Mouse (Mus musculus): ENCODE measurements at regions not wholly inside any gene's neighbourhood (a gene's known extent, or its start where the extent isn't known, plus 50 kb on each side); places are given as distances from the start of the nearest gene placed in this dataset.
A peak's percentile ranks its signal among the peaks of the same experiment; 100 is the strongest.

DNA sequence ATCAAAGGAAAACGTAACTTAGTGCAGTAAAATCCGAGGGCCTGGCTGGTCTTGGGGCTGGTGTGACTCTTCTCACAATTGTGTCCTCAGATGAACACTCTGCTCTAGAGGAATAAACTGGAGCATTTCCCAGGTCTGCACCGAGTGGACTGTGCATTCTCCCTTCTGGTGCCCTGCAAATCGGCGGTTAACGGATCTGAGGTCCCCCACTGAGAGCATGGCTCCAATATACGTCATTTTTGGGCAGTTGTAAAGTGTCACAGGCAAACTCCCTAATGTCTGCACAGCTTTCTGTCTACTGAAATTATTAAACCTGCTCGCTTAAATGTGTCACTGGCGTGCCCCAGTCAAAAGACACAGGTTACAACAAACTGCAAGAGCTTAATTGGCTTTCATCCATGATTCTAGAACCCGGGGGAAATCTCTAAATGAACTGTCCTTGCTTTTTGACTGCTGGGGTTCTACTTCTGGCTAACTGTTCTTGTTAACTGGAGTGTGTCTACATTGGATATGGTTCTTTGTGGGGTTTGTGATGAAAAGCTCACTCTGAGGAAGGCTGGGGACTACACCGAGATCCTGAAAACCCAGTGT lies 93.7 kb upstream of the Gm47985 start:
- no peak for DNase-seq

DNA sequence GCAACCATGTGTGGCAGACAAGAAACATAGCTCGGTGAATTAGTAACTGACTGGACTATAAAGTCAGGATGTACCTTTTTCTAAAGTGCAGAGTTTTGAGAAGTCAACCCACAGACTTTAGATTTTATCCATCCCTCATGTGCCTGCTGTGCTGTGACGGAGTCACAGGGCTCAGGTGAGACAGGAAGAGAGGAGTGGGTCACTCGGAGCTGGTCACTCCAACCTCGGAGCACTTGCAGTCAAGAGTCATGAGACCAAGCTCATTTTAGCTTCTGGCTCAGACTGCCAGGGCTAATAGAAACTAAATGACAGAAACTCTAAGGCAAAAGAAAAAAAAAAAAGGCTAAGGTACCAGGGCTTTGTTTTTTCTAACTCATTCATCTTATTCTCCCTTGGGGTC lies 90.3 kb upstream of the Gm47985 start:
- DNase-seq, result no peak

- DNase-seq, result no peak
Measured at GRCm38 (mm10) chr1:151095344-151096050, 86.8 kb upstream of the Gm47985 start.

- no peak for DNase-seq
Measured at GRCm38 (mm10) chr1:151096079-151096478, 86.3 kb upstream of the Gm47985 start.

- DNase-seq, result no peak
Measured at GRCm38 (mm10) chr1:151097506-151097905, 84.8 kb upstream of the Gm47985 start.

DNA sequence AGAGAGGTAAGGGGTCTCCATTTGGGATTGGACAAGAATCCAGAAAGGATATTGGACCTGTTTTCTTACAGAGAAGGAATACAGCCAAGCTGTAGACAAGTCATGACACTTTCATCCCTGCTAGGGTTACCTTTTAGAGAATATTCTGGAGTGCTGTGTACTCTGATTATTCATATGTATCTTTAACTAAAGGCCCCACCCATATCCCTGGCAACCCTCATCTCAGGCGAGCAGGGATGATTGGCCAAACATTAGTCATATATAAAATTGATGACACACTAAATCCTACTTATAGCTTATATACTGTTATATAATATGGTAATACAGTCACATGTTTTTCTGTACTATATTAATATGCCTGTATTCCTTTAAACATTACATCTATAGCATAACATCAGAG lies 83.6 kb upstream of the Gm47985 start:
- no peak for DNase-seq

- DNase-seq, result no peak
Measured at GRCm38 (mm10) chr1:151100565-151101483, 81.5 kb upstream of the Gm47985 start.

DNA sequence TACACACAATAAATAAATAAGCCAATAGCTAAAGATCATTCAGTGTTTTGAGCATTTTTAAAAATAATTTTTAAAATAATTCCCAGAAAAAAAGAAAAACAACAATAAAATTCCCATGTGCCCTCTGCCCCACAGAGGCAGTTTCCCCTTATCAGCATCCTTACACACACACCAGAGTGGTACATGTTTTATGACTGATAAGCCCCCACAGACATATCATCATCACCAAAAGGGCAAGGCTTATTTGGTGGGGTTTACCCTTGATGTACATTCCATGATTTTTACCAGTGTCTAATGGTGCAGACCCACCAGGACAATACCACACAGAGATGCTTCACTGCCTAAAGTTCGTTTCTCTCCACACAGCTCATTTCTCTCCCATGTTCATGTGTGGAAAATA lies 80.8 kb upstream of the Gm47985 start:
- DNase-seq, result no peak

GRCm38 (mm10) chr1:151102061-151102460 lies 80.3 kb upstream of the Gm47985 start:
- no peak for DNase-seq

- peak in 1 of 2 experiments; percentile 34 for DNase-seq
Measured at GRCm38 (mm10) chr1:151102646-151103391, 79.5 kb upstream of the Gm47985 start.

DNA sequence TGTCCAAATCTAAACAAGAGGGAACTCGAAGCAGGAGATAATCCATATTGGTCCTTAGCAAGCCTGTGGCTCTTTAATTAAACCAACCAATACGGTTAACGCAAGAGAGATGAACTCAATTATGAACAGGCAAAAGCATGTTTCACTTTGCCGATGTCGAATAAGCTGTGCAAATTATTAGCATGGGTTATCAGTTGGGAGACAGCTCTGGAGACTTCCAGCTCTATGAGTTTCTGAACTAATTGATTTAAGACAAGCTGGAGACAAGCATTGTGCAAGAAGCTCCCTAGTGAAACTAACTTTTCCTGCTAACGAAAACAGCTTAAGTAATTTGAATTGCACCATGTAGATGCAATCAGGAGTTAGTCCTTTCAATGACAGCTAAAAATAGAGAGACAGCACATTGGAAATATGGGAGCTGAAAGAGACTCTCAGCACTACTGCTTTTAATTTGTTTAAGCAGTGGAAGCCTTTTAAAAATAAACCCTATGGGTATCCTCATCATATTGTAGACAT lies 78.8 kb upstream of the Gm47985 start:
- no peak for DNase-seq

DNA sequence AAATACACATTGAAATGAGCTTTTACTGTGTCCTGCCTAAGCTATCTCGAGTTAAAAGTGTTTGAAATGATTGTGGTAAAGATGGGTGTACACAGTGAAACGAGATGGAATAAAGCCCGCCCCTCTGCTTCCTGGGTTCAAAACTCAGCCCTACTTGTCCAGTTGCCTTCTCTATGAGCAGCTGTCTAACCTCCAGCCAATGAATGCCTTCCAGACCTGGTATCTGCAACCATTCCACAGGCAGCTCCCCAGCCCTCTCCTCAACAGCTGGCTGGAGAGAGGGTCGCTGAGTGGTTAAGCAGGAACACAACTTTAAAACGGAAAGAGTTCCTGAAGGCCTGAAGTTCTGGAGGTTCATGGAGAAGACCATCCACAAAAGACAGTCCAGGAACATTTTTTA lies 78.0 kb upstream of the Gm47985 start:
- DNase-seq, result no peak

DNA sequence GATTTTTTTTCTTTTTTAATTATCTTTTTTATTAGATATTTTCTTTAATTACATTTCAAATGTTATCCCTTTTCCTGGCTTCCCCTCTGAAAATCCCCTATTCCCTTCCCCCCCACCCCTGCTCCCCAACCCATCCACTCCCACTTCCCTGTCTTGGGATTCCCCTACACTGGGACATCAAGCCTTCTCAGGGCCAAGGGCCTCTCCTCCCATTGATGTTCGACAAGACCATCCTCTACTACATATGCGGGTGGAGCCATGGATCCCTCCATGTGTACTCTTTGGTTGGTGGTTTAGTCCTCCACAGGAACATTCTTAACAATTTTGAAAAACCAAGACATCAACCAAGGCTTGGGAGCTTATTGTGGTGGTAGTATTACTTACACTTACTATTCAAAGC lies 77.5 kb upstream of the Gm47985 start:
- no peak for DNase-seq

DNA sequence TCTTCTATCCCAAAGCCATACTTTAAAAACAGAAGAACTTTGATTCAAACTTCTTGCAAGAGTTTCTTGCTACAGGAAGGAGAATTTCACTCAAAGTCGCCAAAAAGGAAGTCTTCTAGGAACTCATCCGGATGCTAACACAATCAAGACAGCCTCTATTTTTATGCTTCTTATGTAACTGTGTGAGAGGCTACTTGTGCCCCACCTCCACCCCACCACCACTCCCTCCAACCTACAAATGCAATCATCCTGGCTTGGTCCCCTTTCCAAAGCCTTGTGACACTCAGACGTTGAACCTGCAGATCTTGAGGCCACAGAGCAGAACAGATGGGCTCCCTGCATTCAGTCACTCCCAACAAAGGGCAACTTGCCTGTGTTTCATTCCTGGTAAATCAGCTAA lies 77.1 kb upstream of the Gm47985 start:
- DNase-seq, result no peak

DNA sequence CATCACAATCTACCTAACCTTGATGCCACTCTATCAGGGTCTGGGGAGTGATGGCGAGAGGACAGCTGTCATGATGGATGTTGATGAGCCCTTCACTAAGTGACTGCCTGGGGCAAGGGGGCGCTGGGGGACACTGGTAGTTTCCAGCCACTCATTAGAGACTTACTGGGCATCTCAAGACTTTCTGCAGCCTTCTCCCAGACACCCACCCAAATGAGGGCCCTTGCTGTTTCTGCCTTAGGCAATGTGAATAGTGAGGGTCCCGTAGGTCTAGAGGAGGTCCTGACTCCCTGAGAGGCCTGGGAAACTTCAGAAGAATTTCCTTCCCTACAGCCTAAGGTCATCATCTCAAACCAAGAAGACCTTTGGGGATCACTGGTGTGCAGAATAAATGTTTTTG lies 74.9 kb upstream of the Gm47985 start:
- no peak for DNase-seq

GRCm38 (mm10) chr1:151109333-151109732 lies 73.0 kb upstream of the Gm47985 start:
- DNase-seq, result no peak

DNA sequence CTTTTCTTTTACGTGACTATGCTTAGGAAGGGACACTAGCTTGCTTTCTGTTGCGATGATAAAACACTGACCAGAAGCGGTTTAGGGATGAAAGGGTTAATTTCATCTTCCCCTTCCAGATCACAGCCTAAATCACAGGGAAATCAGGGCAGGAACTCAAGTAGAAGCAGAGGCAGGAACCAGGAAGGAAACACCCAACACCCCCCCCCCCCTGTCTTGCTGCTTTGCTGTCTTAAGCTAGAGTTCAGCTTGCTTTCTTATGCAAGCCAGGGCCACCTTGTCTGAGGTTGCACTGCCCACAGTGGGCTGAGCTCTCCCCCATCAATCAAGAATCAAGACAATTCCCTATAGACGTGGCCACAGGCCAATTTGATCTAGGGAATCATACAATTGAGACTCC lies 71.9 kb upstream of the Gm47985 start:
- DNase-seq, result no peak

- no peak for DNase-seq
Measured at GRCm38 (mm10) chr1:151111683-151112082, 70.7 kb upstream of the Gm47985 start.

- no peak for DNase-seq
Measured at GRCm38 (mm10) chr1:151112390-151112789, 69.9 kb upstream of the Gm47985 start.

GRCm38 (mm10) chr1:151113199-151113598 lies 69.1 kb upstream of the Gm47985 start:
- DNase-seq, result no peak

GRCm38 (mm10) chr1:151118530-151118929 lies 63.8 kb upstream of the Gm47985 start:
- DNase-seq, result no peak

DNA sequence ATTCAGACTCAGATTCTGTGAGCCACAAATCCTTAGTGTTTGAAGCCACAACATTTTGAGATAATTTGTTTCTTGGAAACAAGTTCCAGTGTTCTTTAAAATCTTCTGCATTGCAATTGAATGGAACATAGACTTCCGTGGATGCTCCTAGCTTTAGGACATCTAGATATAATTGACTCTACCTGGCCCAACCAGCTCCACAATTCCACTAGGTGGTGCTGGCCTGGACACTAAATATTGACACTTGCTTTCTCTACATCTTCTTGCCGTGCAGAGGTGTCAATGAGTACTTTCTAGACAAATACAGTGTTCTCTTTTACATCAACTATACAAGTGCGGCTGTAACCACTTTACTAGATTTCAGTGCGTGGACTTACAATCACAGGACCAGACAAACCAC lies 63.4 kb upstream of the Gm47985 start:
- no peak for DNase-seq

DNA sequence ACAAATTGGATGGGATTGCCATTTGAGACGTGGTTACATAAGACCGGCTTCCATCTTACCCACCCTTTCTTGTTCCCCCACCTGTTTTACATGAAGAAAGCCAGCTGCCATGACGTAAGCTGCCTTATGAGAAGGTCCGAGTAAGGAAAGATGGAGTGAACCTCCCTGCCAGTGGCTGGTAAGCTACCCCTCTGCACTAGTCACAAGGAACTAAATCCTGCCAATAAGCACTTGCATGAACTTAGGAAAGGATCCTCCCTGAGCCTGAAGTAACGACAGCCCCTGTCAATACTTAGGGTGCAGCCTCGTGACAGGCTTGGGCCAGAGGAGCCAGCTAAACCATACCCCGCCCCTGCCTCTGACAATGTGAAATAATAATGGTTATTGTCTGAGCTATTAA lies 62.8 kb upstream of the Gm47985 start:
- DNase-seq, result no peak
